Mouse (Mus musculus) midbrain, embryonic 16.5 days (tissue): ENCODE measurements around the gene Tldc2. TPM values are rescaled to one million over a fixed set of nuclear protein-coding genes. Genes with fewer than 3 reads are reported as not detected.

Experiments
- ATAC-seq: fragments of 200-750 bp; cut with Nextera tagmentation; 2 replicates; pipeline ENCODE4 v1.8.0; 2017; ENCODE audit warnings: moderate TSS enrichment
- H3K27ac ChIP-seq: fragments of 300-500 bp; sonication (generic); 2 replicates; pipeline ENCODE4 v1.5.1; 2014; ENCODE audit warnings: mild to moderate bottlenecking, low read length, mixed read lengths
- H3K27me3 ChIP-seq: fragments of 300-500 bp; sonication (generic); 2 replicates; pipeline ENCODE4 v1.6.1; 2014; ENCODE audit warnings: low read depth, low read length, mixed read lengths; ENCODE audit not compliant: control insufficient read depth, insufficient read depth
- H3K36me3 ChIP-seq: fragments of 300-500 bp; sonication (generic); 2 replicates; pipeline ENCODE4 v1.6.1; 2014; ENCODE audit warnings: mild to moderate bottlenecking, low read length, moderate library complexity, mixed read lengths; ENCODE audit not compliant: control insufficient read depth, insufficient read depth
- H3K4me1 ChIP-seq: fragments of 300-500 bp; sonication (generic); 2 replicates; pipeline ENCODE4 v1.6.1; 2014; ENCODE audit warnings: mild to moderate bottlenecking, low read length, mixed read lengths; ENCODE audit not compliant: control insufficient read depth, insufficient read depth
- H3K4me2 ChIP-seq: fragments of 300-500 bp; sonication (generic); 2 replicates; pipeline ENCODE4 v1.6.1; 2014; ENCODE audit warnings: mild to moderate bottlenecking, low read length, mixed read lengths
- H3K4me3 ChIP-seq: fragments of 300-500 bp; sonication (generic); 2 replicates; pipeline ENCODE4 v1.5.1; 2014; ENCODE audit warnings: low read depth, mild to moderate bottlenecking, low read length, moderate library complexity, mixed read lengths
- H3K9ac ChIP-seq: fragments of 300-500 bp; sonication (generic); 2 replicates; pipeline ENCODE4 v1.6.1; 2014; ENCODE audit warnings: low read depth, low read length, mixed read lengths
- H3K9me3 ChIP-seq: fragments of 300-500 bp; sonication (generic); replicated peaks from 2 replicates; pipeline ENCODE4 v1.6.1; 2014; ENCODE audit warnings: mild to moderate bottlenecking, low read length, mixed read lengths; ENCODE audit not compliant: control insufficient read depth, poor library complexity, severe bottlenecking
- WGBS: fragments of 180-500 bp; shearing (Covaris S2); extraction: QIAGEN DNeasy Blood & Tissue Kit; methylation state at CpG from one replicate; pipeline ENCODE4 v1.1.7; 2014; 5-methylcytosine and 5-hydroxymethylcytosine counted together
- polyA plus RNA-seq: library from polyadenylated mRNA; unstranded; fragments of >200 nt; fragmentation: Nextera tagmentation; extraction: Ambion mirVana; gene quantifications from 2 replicates; pipeline ENCODE4 v1.2.1, GENCODE M21; 2015

Gene Tldc2
- polyA plus RNA-seq, 1 experiment from 2014 or later, result not detected

- H3K36me3 ChIP-seq, result no peaks in the 10 kb centered on the region
- no peaks in the 10 kb centered on the region for H3K27me3 ChIP-seq
- 86% methylated on average over 3 of the region's 3 CpGs for WGBS
- H3K4me1 ChIP-seq, result peaks cover 6% of the 10 kb centered on the region
- no peak for ATAC-seq
- no peak overlapping the region for H3K9ac ChIP-seq
- H3K27ac ChIP-seq, result no peak overlapping the region
- H3K4me3 ChIP-seq, result no peak overlapping the region
- no peak overlapping the region for H3K4me2 ChIP-seq
- no peaks in the 10 kb centered on the region for H3K9me3 ChIP-seq
These were observed 46.1 kb downstream of the Tldc2 start for GRCm38 (mm10) chr2:157132686-157133540.

GRCm38 (mm10) chr2:157133769-157134478, 47.1 kb downstream of the Tldc2 start:
- Histone ChIP-seq H3K4me1 (peaks cover 6% of the 10 kb centered on the region), H3K9ac (peak overlapping the region; percentile 74), H3K36me3 (no peaks in the 10 kb centered on the region), H3K27ac (no peak overlapping the region), H3K4me3 (peak overlapping the region; percentile 72), H3K27me3 (no peaks in the 10 kb centered on the region), H3K4me2 (peak overlapping the region; percentile 98), H3K9me3 (no peaks in the 10 kb centered on the region)
- ATAC-seq, result no peak
- WGBS, result 14% methylated on average over 11 of the region's 11 CpGs

GRCm38 (mm10) chr2:157134479-157134931, 47.6 kb downstream of the Tldc2 start:
- Histone ChIP-seq H3K4me3 (peak overlapping the region; percentile 72), H3K27me3 (no peaks in the 10 kb centered on the region), H3K9ac (peak overlapping the region; percentile 74), H3K27ac (0 out of 2 replicates have a peak overlapping the region, but pooled peaks have one; percentile 49), H3K36me3 (no peaks in the 10 kb centered on the region), H3K9me3 (no peaks in the 10 kb centered on the region), H3K4me2 (peak overlapping the region; percentile 98), H3K4me1 (peaks cover 6% of the 10 kb centered on the region)
- WGBS, result under 1% methylated on average over 25 of the region's 25 CpGs
- peak; percentile 86 for ATAC-seq

- ATAC-seq, result peak; percentile 93
- Histone ChIP-seq H3K4me3 (peak within 1 kb of the TSS; percentile 72), H3K9ac (peak within 1 kb of the TSS; percentile 74), H3K4me1 (peaks cover 6% of the 10 kb centered on the region), H3K4me2 (peak within 1 kb of the TSS; percentile 98), H3K27me3 (no peaks in the 10 kb centered on the region), H3K36me3 (no peaks in the 10 kb centered on the region), H3K9me3 (peaks cover 4% of the 10 kb centered on the region; the same call in 1 of the 2 replicates), H3K27ac (peak within 1 kb of the TSS; percentile 49; the same call in 1 of the 2 replicates)
- WGBS, result under 1% methylated on average over 32 of the region's 32 CpGs
These were observed 48.2 kb downstream of the Tldc2 start, which contains the start of gene Samhd1 for GRCm38 (mm10) chr2:157135014-157135413. TSS of gene Samhd1 (minus strand) at chr2:157135265.

GRCm38 (mm10) chr2:157135529-157136120, 48.8 kb downstream of the Tldc2 start:
- 0 out of 2 replicates have a peak, but pooled peaks have one; percentile 19 for ATAC-seq
- Histone ChIP-seq H3K27ac (peak overlapping the region; percentile 25; the same call in 1 of the 2 replicates), H3K9ac (peak overlapping the region; percentile 30)

GRCm38 (mm10) chr2:157136176-157136575, 49.3 kb downstream of the Tldc2 start:
- Histone ChIP-seq H3K4me3 (no peak overlapping the region), H3K36me3 (no peaks in the 10 kb centered on the region), H3K27me3 (no peaks in the 10 kb centered on the region), H3K4me1 (peaks cover 6% of the 10 kb centered on the region), H3K4me2 (no peak overlapping the region), H3K27ac (no peak overlapping the region), H3K9ac (no peak overlapping the region), H3K9me3 (peaks cover 4% of the 10 kb centered on the region; the same call in 1 of the 2 replicates)
- ATAC-seq, result no peak
- WGBS, result 89% methylated on average over 4 of the region's 4 CpGs

More at GRCm38 (mm10) chr2:157135529-157136120, 48.8 kb downstream of the Tldc2 start:
- Histone ChIP-seq H3K9me3 (peaks cover 4% of the 10 kb centered on the region; the same call in 1 of the 2 replicates), H3K36me3 (no peaks in the 10 kb centered on the region), H3K4me1 (peaks cover 6% of the 10 kb centered on the region), H3K27me3 (no peaks in the 10 kb centered on the region), H3K4me3 (peak overlapping the region; percentile 72), H3K4me2 (peak overlapping the region; percentile 98)
- 84% methylated on average over 10 of the region's 10 CpGs for WGBS

- ATAC-seq, result no peak
- H3K9me3 ChIP-seq, result peaks cover 7% of the 10 kb centered on the region; the same call in 1 of the 2 replicates
- H3K9ac ChIP-seq, result no peak overlapping the region
- no peaks in the 10 kb centered on the region for H3K36me3 ChIP-seq
- no peak overlapping the region for H3K4me2 ChIP-seq
- no peak overlapping the region for H3K4me3 ChIP-seq
- 81% methylated on average over 2 of the region's 2 CpGs for WGBS
- peaks cover 6% of the 10 kb centered on the region for H3K4me1 ChIP-seq
- no peaks in the 10 kb centered on the region for H3K27me3 ChIP-seq
- H3K27ac ChIP-seq, result no peak overlapping the region
These were observed 49.8 kb downstream of the Tldc2 start for GRCm38 (mm10) chr2:157136646-157137045.

- Histone ChIP-seq H3K4me1 (peaks cover 6% of the 10 kb centered on the region), H3K4me2 (no peak overlapping the region), H3K27ac (no peak overlapping the region), H3K36me3 (no peaks in the 10 kb centered on the region), H3K9ac (no peak overlapping the region), H3K9me3 (peaks cover 7% of the 10 kb centered on the region; the same call in 1 of the 2 replicates), H3K4me3 (no peak overlapping the region), H3K27me3 (no peaks in the 10 kb centered on the region)
- WGBS, result 94% methylated on average over 9 of the region's 9 CpGs
- ATAC-seq, result no peak
These were observed 51.3 kb downstream of the Tldc2 start for GRCm38 (mm10) chr2:157137959-157138731.
